Mouse (Mus musculus) layer of hippocampus, adult 9-11 months (tissue): Measurements from ENCODE around the gene Mob3c.

Experiments used
- DNase-seq: peaks from one replicate; pipeline ENCODE4 v3.0.0; 2022

The Mob3c gene

GRCm38 (mm10) chr4:115827888-115828571, at the start of gene Mob3c:
TSS of gene Mob3c (plus strand) at chr4:115828092.
- peak; percentile 63 for DNase-seq

- no peak for DNase-seq
These were observed 47.6 kb upstream of the Mob3c start for GRCm38 (mm10) chr4:115780269-115780668.

- DNase-seq = no peak
These were observed 47.0 kb upstream of the Mob3c start, which contains the start of gene Tex38 for GRCm38 (mm10) chr4:115780918-115781317. TSS of gene Tex38 (minus strand) at chr4:115781018.

GRCm38 (mm10) chr4:115782026-115782805, 45.7 kb upstream of the Mob3c start:
- DNase-seq = no peak

GRCm38 (mm10) chr4:115784769-115785510, 43.0 kb upstream of the Mob3c start, which contains the start of gene Atpaf1:
TSS of gene Atpaf1 (plus strand) at chr4:115784812.
- peak; percentile 76 for DNase-seq

- DNase-seq = no peak
These were observed 42.3 kb upstream of the Mob3c start for GRCm38 (mm10) chr4:115785511-115786034.

- no peak for DNase-seq
These were observed 37.0 kb upstream of the Mob3c start for GRCm38 (mm10) chr4:115790864-115791263.

GRCm38 (mm10) chr4:115795360-115795759, 32.5 kb upstream of the Mob3c start:
- no peak for DNase-seq

- no peak for DNase-seq
These were observed 27.9 kb upstream of the Mob3c start for GRCm38 (mm10) chr4:115799981-115800380.

- no peak for DNase-seq
These were observed 15.6 kb upstream of the Mob3c start for GRCm38 (mm10) chr4:115812326-115812725.

- no peak for DNase-seq
These were observed 12.3 kb upstream of the Mob3c start for GRCm38 (mm10) chr4:115815606-115816005.

GRCm38 (mm10) chr4:115820199-115820598, 7.7 kb upstream of the Mob3c start:
- no peak for DNase-seq

GRCm38 (mm10) chr4:115820944-115821343, 6.9 kb upstream of the Mob3c start:
- DNase-seq = no peak

GRCm38 (mm10) chr4:115821431-115821830, 6.5 kb upstream of the Mob3c start:
- no peak for DNase-seq

- DNase-seq = no peak
These were observed 6.0 kb upstream of the Mob3c start for GRCm38 (mm10) chr4:115821928-115822327.

- DNase-seq = no peak
These were observed 3.7 kb upstream of the Mob3c start for GRCm38 (mm10) chr4:115824178-115824577.

GRCm38 (mm10) chr4:115825271-115825670, 2.6 kb upstream of the Mob3c start:
- no peak for DNase-seq

GRCm38 (mm10) chr4:115827066-115827465, 826 bp upstream of the Mob3c start:
- no peak for DNase-seq

- DNase-seq = no peak
These were observed 381 bp upstream of the Mob3c start for GRCm38 (mm10) chr4:115827535-115827887.

GRCm38 (mm10) chr4:115828572-115828902, 645 bp downstream of the Mob3c start:
- no peak for DNase-seq

GRCm38 (mm10) chr4:115830491-115830890, 2.6 kb downstream of the Mob3c start:
- no peak for DNase-seq

- no peak for DNase-seq
These were observed 3.3 kb downstream of the Mob3c start for GRCm38 (mm10) chr4:115831221-115831620.

GRCm38 (mm10) chr4:115832040-115832439, 4.1 kb downstream of the Mob3c start:
- DNase-seq = no peak
